Mouse (Mus musculus) olfactory bulb, adult 2 months (tissue): ENCODE results near the gene Adamts9.

Source experiments
- CTCF ChIP-seq: fragments of 200-500 bp; IDR thresholded peaks from 2 replicates; pipeline ENCODE4 v1.5.1; 2012; ENCODE audit warnings: low read depth, mild to moderate bottlenecking, low read length, moderate library complexity; ENCODE audit not compliant: insufficient read depth
- POLR2A ChIP-seq: fragments of 200-500 bp; IDR thresholded peaks from 2 replicates; pipeline ENCODE4 v1.6.1; 2012; ENCODE audit warnings: mild to moderate bottlenecking, low read depth, low read length, moderate library complexity; ENCODE audit not compliant: insufficient read depth

DNA sequence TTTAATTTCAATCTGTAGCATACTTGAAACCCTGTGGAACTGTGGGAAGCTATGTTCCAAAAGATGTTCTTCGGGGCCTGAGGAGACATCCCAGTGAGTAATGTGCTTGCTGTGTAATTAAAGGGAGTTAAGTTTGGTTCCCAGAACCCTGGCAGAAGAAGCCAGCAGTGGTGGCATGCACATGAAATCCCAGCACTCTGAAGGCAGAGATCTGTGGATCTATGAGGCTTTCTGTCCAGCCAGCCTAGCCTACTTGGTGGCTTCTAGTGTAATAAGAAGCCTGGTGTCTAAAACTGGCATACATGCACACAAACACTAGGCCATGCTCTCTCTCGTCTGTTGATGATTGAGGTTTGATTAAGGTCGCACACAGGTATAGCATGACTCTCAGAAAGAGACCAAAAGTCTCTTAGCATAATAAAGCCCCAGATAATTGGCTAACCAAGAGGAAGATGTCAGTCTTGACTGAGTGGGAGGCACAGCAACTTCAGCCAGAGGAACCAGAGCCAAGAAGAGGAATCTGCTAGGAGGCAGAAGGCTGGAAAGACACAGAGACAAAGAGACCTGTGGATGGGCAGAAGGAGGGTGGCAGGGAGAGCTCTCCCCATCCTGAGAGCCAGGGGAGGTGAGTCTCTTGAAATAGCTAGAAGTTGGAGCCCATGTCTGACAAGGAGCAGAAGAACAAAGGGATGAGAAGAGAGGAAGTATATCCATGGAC is 138.9 kb downstream of the Adamts9 start:
- TF ChIP-seq POLR2A (no peak), CTCF (no peak)
